Mouse (Mus musculus) limb, embryonic 12.5 days (tissue): Measurements from ENCODE around the gene Dapk3. TPM values are rescaled to one million over a fixed set of nuclear protein-coding genes. Genes with fewer than 3 reads are reported as not detected.
A peak's percentile ranks its signal among the peaks of the same experiment; 100 is the strongest.
"Not testable (repeated sequence)": the region's sequence is repeated elsewhere in the genome, so short reads cannot be mapped to it uniquely, and the experiment has no call there.

Source experiments
- ATAC-seq: fragments of 200-750 bp; cut with Nextera tagmentation; 2 replicates; pipeline ENCODE4 v1.8.0; 2017; ENCODE audit warnings: low read depth, moderate TSS enrichment; ENCODE audit not compliant: insufficient number of reproducible peaks, insufficient read depth, low FRiP score, low TSS enrichment
- H3K27ac ChIP-seq: fragments of 300-500 bp; sonication (generic); 2 replicates; pipeline ENCODE4 v1.5.1; 2016; ENCODE audit warnings: mild to moderate bottlenecking, moderate library complexity
- H3K27me3 ChIP-seq: fragments of 300-500 bp; sonication (generic); 2 replicates; pipeline ENCODE4 v1.6.1; 2016; ENCODE audit warnings: mild to moderate bottlenecking, moderate library complexity
- H3K36me3 ChIP-seq: fragments of 300-500 bp; sonication (generic); 2 replicates; pipeline ENCODE4 v1.6.1; 2016; ENCODE audit warnings: mild to moderate bottlenecking, moderate library complexity
- H3K4me1 ChIP-seq: fragments of 300-500 bp; sonication (generic); replicated peaks from 2 replicates; pipeline ENCODE4 v1.6.1; 2016
- H3K4me2 ChIP-seq: fragments of 300-500 bp; sonication (generic); 2 replicates; pipeline ENCODE4 v1.6.1; 2016; ENCODE audit warnings: mild to moderate bottlenecking, moderate library complexity
- H3K4me3 ChIP-seq: fragments of 300-500 bp; sonication (generic); replicated peaks from 2 replicates; pipeline ENCODE4 v1.5.1; 2016; ENCODE audit warnings: mild to moderate bottlenecking
- H3K9ac ChIP-seq: fragments of 300-500 bp; sonication (generic); replicated peaks from 2 replicates; pipeline ENCODE4 v1.6.1; 2016; ENCODE audit warnings: mild to moderate bottlenecking, moderate library complexity
- H3K9me3 ChIP-seq: fragments of 300-500 bp; sonication (generic); 2 replicates; pipeline ENCODE4 v1.6.1; 2016; ENCODE audit warnings: mild to moderate bottlenecking, moderate library complexity
- WGBS: fragments of 180-500 bp; shearing (Covaris S2); methylation state at CpG from one replicate; pipeline ENCODE4 v1.1.7; 2016; 5-methylcytosine and 5-hydroxymethylcytosine counted together
- polyA plus RNA-seq: library from polyadenylated mRNA; unstranded; fragments of >200 nt; fragmentation: Nextera tagmentation; extraction: Ambion mirVana; gene quantifications from 2 replicates; pipeline ENCODE4 v1.2.1, GENCODE M21; 2016

Dapk3 gene
- polyA plus RNA-seq, 1 experiment from 2014 or later, result 64.2 TPM

DNA sequence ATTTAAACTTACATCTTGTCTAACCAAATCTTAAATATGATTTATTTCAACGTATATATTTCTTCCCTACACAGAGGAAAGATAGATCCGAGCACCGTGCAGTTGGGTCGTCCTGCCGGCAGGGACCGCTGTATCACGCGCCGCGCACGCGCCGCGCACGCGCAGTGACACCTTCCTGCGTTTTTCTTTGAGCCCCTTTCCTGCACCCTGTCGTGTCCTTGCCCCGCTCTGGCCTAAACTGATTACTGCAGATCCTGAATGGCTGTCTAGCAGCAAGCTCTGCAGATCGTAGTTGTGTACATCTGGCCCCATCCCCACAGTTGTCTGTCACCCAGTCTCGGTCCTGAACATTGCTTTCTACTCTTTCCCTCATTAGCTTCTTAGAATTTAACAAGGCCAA is 9.7 kb upstream of the Dapk3 start:
- WGBS, result 4% methylated on average over 21 of the region's 21 CpGs
- Histone ChIP-seq H3K4me2 (peak overlapping the region; percentile 44), H3K9ac (peak overlapping the region; percentile 42; the same call in 1 of the 2 replicates), H3K4me1 (peaks cover 37% of the 10 kb centered on the region), H3K27me3 (no peaks in the 10 kb centered on the region), H3K27ac (peak overlapping the region; percentile 94), H3K9me3 (no peaks in the 10 kb centered on the region), H3K4me3 (peak overlapping the region; percentile 8; the same call in 1 of the 2 replicates), H3K36me3 (peaks cover 9% of the 10 kb centered on the region)
- ATAC-seq, result 0 out of 2 replicates have a peak, but pooled peaks have one; percentile 15

DNA sequence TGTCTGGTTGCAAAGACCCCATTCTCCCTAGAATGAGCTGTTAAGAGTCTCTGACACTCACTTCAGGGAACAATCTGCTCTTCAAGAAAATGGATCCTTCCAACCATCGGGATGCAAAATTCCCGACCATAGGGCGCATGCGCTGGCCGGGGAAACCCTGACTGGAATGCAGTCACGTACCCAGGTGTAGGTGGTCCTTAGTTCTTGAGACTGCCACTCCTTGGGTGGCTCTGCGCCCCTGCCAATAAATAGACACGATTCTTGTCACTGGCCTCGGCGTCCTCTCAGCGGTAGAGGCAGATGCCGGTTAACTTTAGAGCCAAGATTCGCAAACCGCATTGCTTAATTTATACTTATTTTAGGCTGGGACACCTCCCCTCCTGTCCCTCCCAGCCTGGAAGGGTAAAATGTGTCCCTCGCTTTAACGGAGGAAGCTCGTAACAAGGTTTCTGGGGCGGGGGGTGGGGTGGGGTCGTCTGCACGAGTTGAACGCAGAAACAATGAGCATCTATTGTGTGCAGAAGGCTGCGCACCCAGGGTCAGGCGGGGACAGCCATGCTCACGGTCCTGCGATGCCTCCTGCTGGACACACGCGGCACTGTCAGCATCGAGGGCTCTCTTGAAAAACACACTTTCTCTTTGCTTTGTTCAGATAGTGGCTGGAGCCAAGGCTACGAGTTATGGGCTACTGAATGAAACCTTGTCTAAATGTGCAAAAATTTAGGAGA is 8.0 kb upstream of the Dapk3 start:
- no peaks in the 10 kb centered on the region for H3K27me3 ChIP-seq
- ATAC-seq, result peak; percentile 59
- peaks cover 45% of the 10 kb centered on the region for H3K4me1 ChIP-seq
- H3K4me2 ChIP-seq, result peak overlapping the region; percentile 67
- no peaks in the 10 kb centered on the region for H3K9me3 ChIP-seq
- H3K27ac ChIP-seq, result peak overlapping the region; percentile 94
- H3K4me3 ChIP-seq, result peak overlapping the region; percentile 39
- H3K36me3 ChIP-seq, result peaks cover 26% of the 10 kb centered on the region
- H3K9ac ChIP-seq, result peak overlapping the region; percentile 63
- WGBS, result 3% methylated on average over 29 of the region's 29 CpGs

DNA sequence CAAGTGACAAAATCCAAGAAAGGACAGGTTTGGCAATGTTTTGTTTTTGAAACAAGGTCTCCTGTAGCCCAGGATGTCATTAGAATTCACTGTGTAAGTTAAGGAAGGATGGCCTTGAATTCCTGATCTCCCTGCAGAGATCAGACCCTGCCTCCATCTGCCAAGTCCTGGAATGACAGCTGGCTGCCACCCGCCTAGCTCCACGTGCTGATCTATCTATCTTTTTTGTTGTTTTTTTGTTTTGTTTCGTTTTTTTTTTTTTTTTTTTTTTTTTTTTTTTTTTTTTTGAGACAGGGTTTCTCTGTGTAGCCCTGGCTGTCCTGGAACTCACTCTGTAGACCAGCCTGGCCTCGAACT is 7.5 kb upstream of the Dapk3 start:
- 9% methylated on average over 4 of the region's 4 CpGs for WGBS
- peaks cover 31% of the 10 kb centered on the region for H3K36me3 ChIP-seq
- peaks cover 48% of the 10 kb centered on the region for H3K4me1 ChIP-seq
- H3K9ac ChIP-seq, H3K4me3 ChIP-seq, H3K27me3 ChIP-seq, H3K9me3 ChIP-seq, ATAC-seq: not testable (repeated sequence)
- H3K27ac ChIP-seq, result peak overlapping the region; percentile 94
- peak overlapping the region; percentile 96 for H3K4me2 ChIP-seq

DNA sequence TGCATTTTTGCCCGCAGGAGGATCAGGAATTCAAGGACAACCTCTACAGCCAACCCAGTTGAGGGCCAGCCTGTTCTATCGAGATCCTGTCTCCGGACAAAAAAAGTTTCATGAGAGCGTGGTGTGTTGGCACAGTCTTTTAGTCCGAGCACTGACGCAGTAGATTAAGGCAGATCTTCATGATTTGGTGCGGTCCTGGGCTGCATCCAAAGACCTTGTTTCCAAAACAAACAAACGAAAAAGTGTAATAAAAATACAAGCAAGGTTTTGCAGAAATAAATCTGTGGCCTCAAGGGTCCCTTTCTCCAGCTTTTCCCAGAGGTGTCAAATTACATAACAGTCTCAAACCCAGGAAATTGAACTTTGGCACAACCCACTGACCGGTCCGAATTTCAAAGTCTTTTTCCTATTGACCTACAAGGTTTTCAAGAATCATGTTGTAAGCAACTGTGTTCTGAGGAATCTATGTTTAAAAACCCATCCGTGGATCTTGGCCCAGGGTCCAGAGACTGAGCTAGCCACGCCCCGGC is 6.8 kb upstream of the Dapk3 start:
- Histone ChIP-seq H3K9ac (no peak overlapping the region), H3K9me3 (no peaks in the 10 kb centered on the region), H3K4me2 (peak overlapping the region; percentile 96), H3K4me3 (peak overlapping the region; percentile 98), H3K4me1 (peaks cover 50% of the 10 kb centered on the region), H3K27me3 (no peaks in the 10 kb centered on the region), H3K36me3 (peaks cover 38% of the 10 kb centered on the region), H3K27ac (peak overlapping the region; percentile 94)
- 9% methylated on average over 13 of the region's 13 CpGs for whole genome bisulfite sequencing
- no peak for ATAC-seq

DNA sequence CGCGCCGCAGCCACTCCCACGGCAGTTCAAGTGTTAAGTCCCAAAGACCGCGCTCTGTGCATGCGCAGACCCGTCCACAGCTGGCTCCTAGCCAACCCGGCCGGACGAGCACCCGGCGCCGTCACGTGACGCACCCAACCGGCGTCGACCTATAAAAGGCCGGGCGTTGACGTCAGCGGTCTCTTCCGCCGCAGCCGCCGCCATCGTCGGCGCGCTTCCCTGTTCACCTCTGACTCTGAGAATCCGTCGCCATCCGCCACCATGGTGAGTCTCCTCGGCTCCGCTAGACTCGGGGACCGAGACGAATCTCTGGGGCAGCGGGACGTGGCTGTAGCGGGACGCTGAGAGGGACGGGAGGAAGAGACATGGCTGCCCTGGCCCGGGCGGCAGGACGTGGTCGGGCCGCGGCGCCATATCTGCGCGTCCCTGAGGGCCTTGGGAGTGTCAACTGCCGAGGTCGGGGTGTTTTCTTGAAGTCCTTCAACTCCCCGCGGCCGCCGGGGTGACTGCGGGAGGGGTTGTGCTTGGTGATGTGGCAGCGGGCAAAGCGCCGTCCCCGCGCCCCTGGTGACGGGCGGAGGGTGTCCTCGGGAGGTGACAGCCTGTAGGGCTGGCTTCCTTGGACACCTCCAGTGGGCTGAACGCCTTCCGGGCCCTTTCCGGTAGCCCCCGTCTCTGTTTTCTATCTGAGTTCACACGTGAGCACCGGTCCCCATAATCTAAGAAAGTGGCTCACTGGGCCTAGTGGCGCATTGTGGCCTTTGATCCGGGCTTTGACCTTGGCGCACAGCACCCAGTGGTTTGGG is 6.1 kb upstream of the Dapk3 start, which contains the start of gene Eef2:
Gene Eef2, plus strand, starts transcription at position 166 of the 806 bp plus-strand sequence.
- Histone ChIP-seq H3K9ac (peak within 1 kb of the TSS; percentile 98), H3K4me3 (peak within 1 kb of the TSS; percentile 98), H3K27me3 (no peaks in the 10 kb centered on the region), H3K4me1 (peaks cover 54% of the 10 kb centered on the region), H3K9me3 (no peaks in the 10 kb centered on the region), H3K27ac (peak within 1 kb of the TSS; percentile 94), H3K36me3 (peaks cover 45% of the 10 kb centered on the region), H3K4me2 (peak within 1 kb of the TSS; percentile 96)
- ATAC-seq, result peak; percentile 71
- under 1% methylated on average over 77 of the region's 77 CpGs for WGBS

DNA sequence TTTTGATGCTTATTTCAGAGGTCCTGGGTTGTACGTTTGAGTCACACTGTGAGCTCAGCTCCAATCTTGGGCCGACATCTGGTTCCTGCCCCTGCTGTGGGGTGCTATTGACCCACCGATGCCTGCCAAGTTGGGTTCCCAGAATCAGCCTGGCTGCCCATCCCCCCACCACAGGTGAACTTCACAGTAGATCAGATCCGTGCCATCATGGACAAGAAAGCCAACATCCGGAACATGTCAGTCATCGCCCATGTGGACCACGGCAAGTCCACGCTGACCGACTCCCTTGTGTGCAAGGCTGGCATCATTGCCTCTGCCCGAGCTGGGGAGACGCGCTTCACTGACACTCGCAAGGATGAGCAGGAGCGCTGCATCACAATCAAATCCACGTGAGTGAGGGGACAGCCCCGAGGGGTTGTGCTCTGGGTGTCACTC is 5.3 kb upstream of the Dapk3 start:
- Histone ChIP-seq H3K4me1 (peaks cover 58% of the 10 kb centered on the region), H3K27me3 (no peaks in the 10 kb centered on the region), H3K36me3 (peaks cover 53% of the 10 kb centered on the region), H3K27ac (peak overlapping the region; percentile 94), H3K9ac (peak overlapping the region; percentile 98), H3K4me3 (peak overlapping the region; percentile 98), H3K9me3 (no peaks in the 10 kb centered on the region), H3K4me2 (peak overlapping the region; percentile 96)
- WGBS, result 17% methylated on average over 16 of the region's 16 CpGs
- no peak for ATAC-seq

DNA sequence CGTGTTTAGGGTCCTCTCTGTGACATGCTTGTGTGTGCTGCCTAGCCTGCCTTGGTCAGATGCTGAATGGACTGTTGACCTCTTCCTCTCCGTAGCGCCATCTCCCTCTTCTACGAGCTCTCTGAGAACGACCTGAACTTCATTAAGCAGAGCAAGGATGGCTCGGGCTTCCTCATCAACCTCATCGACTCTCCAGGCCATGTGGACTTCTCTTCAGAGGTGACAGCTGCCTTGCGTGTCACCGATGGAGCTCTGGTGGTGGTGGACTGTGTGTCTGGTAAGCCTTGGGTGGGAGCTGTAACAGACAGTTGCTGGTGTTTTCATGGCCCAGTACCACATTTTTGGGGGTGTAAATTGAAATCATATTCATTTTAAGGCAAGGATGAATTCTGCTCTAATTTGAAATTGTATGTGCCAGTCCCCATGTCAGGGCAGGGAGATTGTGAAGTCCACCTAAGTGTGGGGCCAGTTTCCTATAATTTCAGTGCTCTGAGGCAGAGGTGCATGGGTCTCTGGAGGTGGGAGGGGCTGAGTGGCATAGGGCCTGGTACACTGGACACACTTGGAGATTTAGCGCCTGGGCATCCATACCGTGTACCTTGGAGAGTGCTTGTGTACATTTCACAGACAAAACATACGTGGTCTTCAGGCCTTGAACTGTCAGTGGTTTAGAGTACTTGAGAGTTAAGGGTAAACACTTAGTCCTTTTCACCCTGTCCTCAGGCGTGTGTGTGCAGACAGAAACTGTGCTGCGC is 4.7 kb upstream of the Dapk3 start:
- no peaks in the 10 kb centered on the region for H3K27me3 ChIP-seq
- H3K4me2 ChIP-seq, result peak overlapping the region; percentile 96
- ATAC-seq, result no peak
- H3K27ac ChIP-seq, result peak overlapping the region; percentile 94
- H3K9ac ChIP-seq, result peak overlapping the region; percentile 98
- 67% methylated on average over 14 of the region's 14 CpGs for WGBS
- peaks cover 57% of the 10 kb centered on the region for H3K4me1 ChIP-seq
- H3K4me3 ChIP-seq, result peak overlapping the region; percentile 98
- H3K9me3 ChIP-seq, result no peaks in the 10 kb centered on the region
- H3K36me3 ChIP-seq, result peaks cover 53% of the 10 kb centered on the region

DNA sequence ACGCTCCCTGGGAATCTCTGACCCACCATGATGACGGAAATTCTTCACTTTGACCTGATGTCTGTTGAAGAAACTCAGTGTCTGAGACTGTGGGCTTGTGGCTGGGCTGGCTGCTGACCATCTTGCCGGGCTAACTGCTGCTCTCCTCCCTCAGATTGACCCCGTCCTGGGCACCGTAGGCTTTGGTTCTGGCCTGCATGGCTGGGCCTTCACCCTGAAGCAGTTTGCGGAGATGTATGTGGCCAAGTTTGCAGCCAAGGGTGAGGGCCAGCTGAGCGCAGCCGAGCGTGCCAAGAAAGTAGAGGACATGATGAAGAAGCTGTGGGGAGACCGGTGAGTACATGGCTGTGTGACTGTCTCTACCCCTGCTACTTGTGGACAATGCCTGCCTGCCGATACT is 3.9 kb upstream of the Dapk3 start:
- ATAC-seq, result no peak
- H3K27ac ChIP-seq, result no peak overlapping the region
- no peaks in the 10 kb centered on the region for H3K9me3 ChIP-seq
- peak overlapping the region; percentile 27; the same call in 1 of the 2 replicates for H3K9ac ChIP-seq
- H3K27me3 ChIP-seq, result no peaks in the 10 kb centered on the region
- H3K36me3 ChIP-seq, result peaks cover 54% of the 10 kb centered on the region
- peak overlapping the region; percentile 98; the same call in 1 of the 2 replicates for H3K4me3 ChIP-seq
- peaks cover 55% of the 10 kb centered on the region for H3K4me1 ChIP-seq
- 93% methylated on average over 11 of the region's 11 CpGs for WGBS
- H3K4me2 ChIP-seq, result 0 out of 2 replicates have a peak overlapping the region, but pooled peaks have one; percentile 21

DNA sequence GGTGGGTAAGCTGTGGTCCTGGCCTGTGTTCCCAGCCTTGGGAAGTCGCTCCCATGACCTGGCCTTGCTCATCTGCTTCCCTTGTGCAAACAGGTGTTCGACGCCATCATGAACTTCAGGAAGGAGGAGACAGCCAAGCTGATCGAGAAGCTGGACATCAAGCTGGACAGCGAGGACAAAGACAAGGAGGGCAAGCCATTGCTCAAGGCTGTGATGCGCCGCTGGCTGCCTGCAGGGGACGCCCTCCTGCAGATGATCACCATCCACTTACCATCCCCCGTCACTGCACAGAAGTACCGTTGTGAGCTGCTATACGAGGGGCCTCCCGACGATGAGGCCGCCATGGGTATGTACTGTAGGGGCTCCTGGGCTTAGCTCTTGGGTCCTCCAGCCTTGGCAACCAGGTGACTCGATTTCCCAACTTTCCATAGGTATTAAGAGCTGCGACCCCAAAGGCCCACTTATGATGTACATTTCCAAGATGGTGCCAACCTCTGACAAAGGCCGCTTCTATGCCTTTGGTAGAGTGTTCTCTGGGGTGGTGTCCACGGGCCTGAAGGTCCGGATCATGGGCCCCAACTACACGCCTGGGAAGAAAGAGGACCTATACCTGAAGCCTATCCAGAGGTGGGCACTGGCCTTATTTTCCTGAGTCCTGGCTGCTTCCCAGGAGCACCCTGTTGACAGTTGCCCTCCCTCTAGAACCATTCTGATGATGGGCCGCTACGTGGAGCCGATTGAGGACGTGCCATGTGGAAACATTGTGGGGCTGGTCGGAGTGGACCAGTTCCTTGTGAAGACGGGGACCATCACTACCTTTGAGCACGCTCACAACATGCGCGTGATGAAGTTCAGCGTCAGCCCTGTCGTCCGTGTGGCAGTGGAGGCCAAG is 3.1 kb upstream of the Dapk3 start:
- WGBS, result 90% methylated on average over 32 of the region's 32 CpGs

DNA sequence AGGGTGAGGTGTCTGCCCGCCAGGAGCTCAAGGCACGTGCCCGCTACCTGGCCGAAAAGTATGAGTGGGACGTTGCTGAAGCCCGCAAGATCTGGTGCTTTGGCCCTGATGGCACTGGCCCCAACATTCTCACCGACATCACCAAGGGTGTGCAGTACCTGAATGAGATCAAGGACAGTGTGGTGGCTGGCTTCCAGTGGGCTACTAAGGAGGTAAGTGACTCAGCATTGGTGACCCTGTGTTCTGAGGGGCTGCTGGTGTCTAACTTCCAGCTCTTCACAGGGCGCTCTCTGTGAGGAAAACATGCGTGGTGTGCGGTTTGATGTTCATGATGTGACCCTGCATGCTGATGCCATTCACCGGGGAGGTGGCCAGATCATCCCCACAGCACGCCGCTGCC is 1.9 kb upstream of the Dapk3 start:
- Histone ChIP-seq H3K27ac (0 out of 2 replicates have a peak overlapping the region, but pooled peaks have one; percentile 45), H3K4me3 (no peak overlapping the region), H3K4me2 (no peak overlapping the region), H3K4me1 (peaks cover 51% of the 10 kb centered on the region), H3K27me3 (no peaks in the 10 kb centered on the region), H3K9me3 (no peaks in the 10 kb centered on the region), H3K9ac (no peak overlapping the region), H3K36me3 (peaks cover 72% of the 10 kb centered on the region)
- WGBS, result 91% methylated on average over 13 of the region's 13 CpGs
- ATAC-seq, result no peak

More for the DNA sequence above, 3.1 kb upstream of the Dapk3 start:
- no peak overlapping the region for H3K4me2 ChIP-seq
- H3K9me3 ChIP-seq, result no peaks in the 10 kb centered on the region
- H3K4me1 ChIP-seq, result peaks cover 52% of the 10 kb centered on the region
- H3K27ac ChIP-seq, result no peak overlapping the region
- no peak for ATAC-seq
- H3K4me3 ChIP-seq, result 0 out of 2 replicates have a peak overlapping the region, but pooled peaks have one; percentile 8
- 0 out of 2 replicates have a peak overlapping the region, but pooled peaks have one; percentile 27 for H3K9ac ChIP-seq
- no peaks in the 10 kb centered on the region for H3K27me3 ChIP-seq
- peaks cover 62% of the 10 kb centered on the region for H3K36me3 ChIP-seq
